Mouse (Mus musculus) central nervous system, embryonic 18 days (tissue): ENCODE measurements around the gene Gm5767. TPM values are rescaled to one million over a fixed set of nuclear protein-coding genes. Genes with fewer than 3 reads are reported as not detected.

Experiments
- polyA plus RNA-seq: library from polyadenylated mRNA; depleted of rRNA; stranded (reverse); fragments of >200 nt; gene quantifications from 2 replicates; pipeline ENCODE4 v1.2.3, GENCODE M21; 2012; rRNA removed

Gene Gm5767
- polyA plus RNA-seq, result 0.16 and 0.21 TPM in 2 replicates

DNA sequence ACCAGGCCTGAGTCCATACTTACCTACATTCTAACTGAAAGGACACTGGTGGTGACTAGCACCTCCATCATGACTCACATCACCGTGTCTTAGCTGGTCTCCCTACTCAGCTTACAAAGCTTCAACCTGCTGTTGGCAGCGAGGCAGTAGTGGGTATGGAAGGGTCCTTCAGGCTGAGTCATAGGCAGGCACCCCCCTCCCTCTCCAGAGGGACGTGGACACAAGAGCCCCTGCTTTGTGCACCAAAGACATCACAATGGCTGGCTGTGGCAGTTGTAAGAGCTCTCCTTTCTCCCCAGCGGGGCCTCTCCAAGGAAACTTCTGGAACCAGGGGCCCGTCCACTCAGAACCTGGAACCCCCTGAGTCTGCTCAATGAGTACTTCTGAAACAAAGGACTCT, at the start of gene Gm5767:
Gm5767 (plus strand) TSS at position 301 of the 400 bp plus-strand sequence.

DNA sequence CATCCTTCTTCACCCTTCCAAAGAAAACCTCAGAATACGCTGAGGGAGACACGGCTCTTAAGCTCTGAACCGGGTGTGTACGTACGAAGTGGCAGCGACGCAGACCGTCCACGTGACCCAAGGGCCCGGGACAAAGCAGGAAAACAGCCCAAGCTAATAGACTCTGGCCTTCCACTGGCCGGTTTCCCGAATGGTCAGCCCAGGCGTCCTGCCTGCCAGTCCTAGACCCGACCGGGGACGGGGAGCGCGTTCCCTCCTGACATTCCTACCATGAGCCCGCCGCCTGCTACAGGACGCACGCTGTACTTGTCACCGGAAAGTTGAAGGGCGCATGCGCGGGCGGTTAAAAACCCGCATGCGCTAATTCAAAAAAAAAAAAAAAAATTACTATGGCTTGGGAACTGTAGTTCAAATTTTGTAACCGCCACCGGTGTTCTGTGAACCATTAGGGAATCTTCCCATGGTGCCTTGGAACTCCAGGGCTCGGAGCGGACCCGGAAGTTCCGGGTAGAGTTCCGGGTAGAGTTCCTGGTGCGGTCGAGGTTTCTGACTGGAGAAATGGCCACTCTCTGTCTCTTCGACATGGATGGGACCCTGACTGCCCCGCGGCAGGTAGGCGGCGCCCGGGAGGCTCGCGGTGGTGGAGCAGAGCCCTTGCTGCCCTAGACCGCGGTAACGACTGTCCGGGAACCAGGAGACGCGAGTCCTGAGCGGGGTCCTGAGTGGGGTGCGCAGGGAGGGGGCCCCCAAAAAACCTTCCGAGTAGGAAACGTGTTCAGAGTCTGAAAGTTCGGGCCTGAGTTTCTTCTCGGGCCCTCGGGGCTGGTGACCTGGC, 43.1 kb upstream of the Gm5767 start, which contains the start of the genes Pmm2 and Tmem186:
Pmm2 (plus strand) TSS at position 458 of the 835 bp plus-strand sequence.
Tmem186 (minus strand) TSS at position 496 of the 835 bp plus-strand sequence.

GRCm38 (mm10) chr16:8671551-8672349, 8.8 kb upstream of the Gm5767 start, which contains the start of gene Carhsp1:
Gene Carhsp1, minus strand, starts transcription at chr16:8672155.

Other genes starting within 250 kb of the Gm5767 start
- 82.1 and 84.4 TPM in 2 replicates for gene Mettl22, start 210.0 kb upstream of the Gm5767 start, polyA plus RNA-seq
- gene Abat, start 167.3 kb upstream of the Gm5767 start, polyA plus RNA-seq, result 63.9 and 65.0 TPM in 2 replicates
- gene Pmm2, start 43.1 kb upstream of the Gm5767 start, polyA plus RNA-seq, result 47.0 and 49.3 TPM in 2 replicates
- 21.1 and 22.4 TPM in 2 replicates for gene Tmem186, start 43.1 kb upstream of the Gm5767 start, polyA plus RNA-seq
- 118 and 129 TPM in 2 replicates for gene Carhsp1, start 8.6 kb upstream of the Gm5767 start, polyA plus RNA-seq
- gene Usp7, start 111.5 kb downstream of the Gm5767 start, polyA plus RNA-seq, result 115 and 117 TPM in 2 replicates
- 39.0 and 42.3 TPM in 2 replicates for gene 1810013L24Rik, start 149.3 kb downstream of the Gm5767 start, polyA plus RNA-seq